Mouse (Mus musculus): ENCODE measurements at regions not wholly inside any gene's neighbourhood (a gene's known extent, or its start where the extent isn't known, plus 50 kb on each side); places are given as distances from the start of the nearest gene placed in this dataset.

DNA sequence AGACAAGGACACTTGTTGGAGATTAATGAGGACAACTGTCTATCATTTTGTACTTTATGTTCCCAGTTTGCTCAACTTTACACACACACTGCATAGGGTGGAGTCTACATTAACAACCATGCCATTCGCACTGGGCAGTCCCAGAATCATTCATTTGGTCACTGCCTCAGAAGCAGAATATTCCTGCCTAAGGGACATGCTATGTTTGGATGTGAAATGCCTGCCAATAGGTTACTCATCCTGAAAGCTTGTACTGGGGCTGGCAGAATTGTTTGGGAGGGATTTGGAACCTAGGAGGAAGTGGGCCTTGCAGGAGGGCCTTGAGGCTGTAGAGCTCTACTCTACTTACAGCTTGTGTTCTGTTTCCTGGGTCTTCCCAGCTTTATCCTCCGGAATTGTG, 482.3 kb downstream of the Lmo7 start:
- no peak for TF ChIP-seq CTCF (IDR thresholded peaks at IDR 0.05; ENCODE audit: low read depth)
- TF ChIP-seq EP300 (IDR thresholded peaks at IDR 0.05; ENCODE audit: low read depth), result no peak
